Mouse (Mus musculus) kidney, adult 9 months (tissue): ENCODE measurements at regions not wholly inside any gene's neighbourhood (a gene's known extent, or its start where the extent isn't known, plus 50 kb on each side); places are given as distances from the start of the nearest gene placed in this dataset.
A peak's percentile ranks its signal among the peaks of the same experiment; 100 is the strongest.

Experiments used
- DNase-seq: peaks from one replicate; pipeline ENCODE4 v3.0.0; 2022

GRCm38 (mm10) chr1:64288812-64289447 lies 166.8 kb upstream of the Klf7 start:
- no peak for DNase-seq

- DNase-seq: no peak
These were observed 165.0 kb upstream of the Klf7 start for GRCm38 (mm10) chr1:64287068-64287467.

GRCm38 (mm10) chr1:64284656-64285055 lies 162.6 kb upstream of the Klf7 start:
- DNase-seq: no peak

GRCm38 (mm10) chr1:64275865-64276264 lies 153.8 kb upstream of the Klf7 start:
- DNase-seq: no peak

- no peak for DNase-seq
These were observed 153.2 kb upstream of the Klf7 start for GRCm38 (mm10) chr1:64275086-64275802.

- DNase-seq: no peak
These were observed 135.2 kb upstream of the Klf7 start for GRCm38 (mm10) chr1:64257237-64257636.

- no peak for DNase-seq
These were observed 133.6 kb upstream of the Klf7 start for GRCm38 (mm10) chr1:64255554-64256295.

- no peak for DNase-seq
These were observed 132.6 kb upstream of the Klf7 start for GRCm38 (mm10) chr1:64254673-64255072.

GRCm38 (mm10) chr1:64253996-64254395 lies 131.9 kb upstream of the Klf7 start:
- DNase-seq: no peak

- no peak for DNase-seq
These were observed 120.3 kb upstream of the Klf7 start for GRCm38 (mm10) chr1:64242401-64242800.

- DNase-seq: no peak
These were observed 107.6 kb upstream of the Klf7 start for GRCm38 (mm10) chr1:64229654-64230053.

GRCm38 (mm10) chr1:64226001-64226918 lies 104.2 kb upstream of the Klf7 start:
- peak; percentile 60 for DNase-seq

- peak; percentile 27 for DNase-seq
These were observed 102.0 kb upstream of the Klf7 start for GRCm38 (mm10) chr1:64223779-64224687.

GRCm38 (mm10) chr1:64222475-64222874 lies 100.4 kb upstream of the Klf7 start:
- no peak for DNase-seq

- DNase-seq: no peak
These were observed 98.4 kb upstream of the Klf7 start for GRCm38 (mm10) chr1:64220486-64220885.

GRCm38 (mm10) chr1:64220040-64220439 lies 98.0 kb upstream of the Klf7 start:
- DNase-seq: no peak

GRCm38 (mm10) chr1:64215646-64216045 lies 93.6 kb upstream of the Klf7 start:
- no peak for DNase-seq

- no peak for DNase-seq
These were observed 87.0 kb upstream of the Klf7 start for GRCm38 (mm10) chr1:64209131-64209530.

- DNase-seq: no peak
These were observed 78.4 kb upstream of the Klf7 start for GRCm38 (mm10) chr1:64200387-64201023.

GRCm38 (mm10) chr1:64198781-64199180 lies 76.7 kb upstream of the Klf7 start:
- DNase-seq: no peak

GRCm38 (mm10) chr1:64198322-64198721 lies 76.2 kb upstream of the Klf7 start:
- no peak for DNase-seq
